Mouse (Mus musculus) heart, embryonic 16.5 days (tissue): ENCODE measurements around the gene Spata2l. TPM values are rescaled to one million over a fixed set of nuclear protein-coding genes. Genes with fewer than 3 reads are reported as not detected.
"Not testable (repeated sequence)": the region's sequence is repeated elsewhere in the genome, so short reads cannot be mapped to it uniquely, and the experiment has no call there.

Experiments used
- ATAC-seq: fragments of 200-750 bp; cut with Nextera tagmentation; replicated peaks from 2 replicates; pipeline ENCODE4 v1.8.0; 2017; ENCODE audit warnings: moderate number of reproducible peaks; ENCODE audit not compliant: insufficient read depth, low FRiP score; ENCODE audit errors: extremely low read depth
- H3K27ac ChIP-seq: fragments of 300-500 bp; sonication (generic); 2 replicates; pipeline ENCODE4 v1.5.1; 2014; ENCODE audit warnings: mild to moderate bottlenecking, low read length, control low read depth, moderate library complexity
- H3K27me3 ChIP-seq: fragments of 300-500 bp; sonication (generic); 2 replicates; pipeline ENCODE4 v1.6.1; 2014; ENCODE audit warnings: low read length, mixed read lengths; ENCODE audit not compliant: control insufficient read depth, insufficient read depth
- H3K36me3 ChIP-seq: fragments of 300-500 bp; sonication (generic); 2 replicates; pipeline ENCODE4 v1.6.1; 2014; ENCODE audit not compliant: control insufficient read depth, insufficient read depth
- H3K4me1 ChIP-seq: fragments of 300-500 bp; sonication (generic); 2 replicates; pipeline ENCODE4 v1.6.1; 2014; ENCODE audit warnings: low read length, mixed read lengths; ENCODE audit not compliant: control insufficient read depth, insufficient read depth
- H3K4me2 ChIP-seq: fragments of 300-500 bp; sonication (generic); 2 replicates; pipeline ENCODE4 v1.6.1; 2014; ENCODE audit warnings: low read depth, mild to moderate bottlenecking, control low read depth, low read length
- H3K4me3 ChIP-seq: fragments of 300-500 bp; sonication (generic); 2 replicates; pipeline ENCODE4 v1.5.1; 2014; ENCODE audit warnings: mild to moderate bottlenecking, control low read depth, low read length
- H3K9ac ChIP-seq: fragments of 300-500 bp; sonication (generic); 2 replicates; pipeline ENCODE4 v1.6.1; 2014; ENCODE audit warnings: low read length, control low read depth
- H3K9me3 ChIP-seq: fragments of 300-500 bp; sonication (generic); replicated peaks from 2 replicates; pipeline ENCODE4 v1.6.1; 2016; ENCODE audit warnings: low read length; ENCODE audit not compliant: control insufficient read depth
- WGBS: fragments of 180-500 bp; shearing (Covaris S2); extraction: QIAGEN DNeasy Blood & Tissue Kit; methylation state at CpG from one replicate; pipeline ENCODE4 v1.1.7; 2014; 5-methylcytosine and 5-hydroxymethylcytosine counted together
- polyA plus RNA-seq: library from polyadenylated mRNA; unstranded; fragments of >200 nt; fragmentation: Nextera tagmentation; extraction: Ambion mirVana; gene quantifications from 2 replicates; pipeline ENCODE4 v1.2.1, GENCODE M21; 2015

Gene Spata2l
- polyA plus RNA-seq, 1 experiment from 2014 or later = 4.2 TPM

DNA sequence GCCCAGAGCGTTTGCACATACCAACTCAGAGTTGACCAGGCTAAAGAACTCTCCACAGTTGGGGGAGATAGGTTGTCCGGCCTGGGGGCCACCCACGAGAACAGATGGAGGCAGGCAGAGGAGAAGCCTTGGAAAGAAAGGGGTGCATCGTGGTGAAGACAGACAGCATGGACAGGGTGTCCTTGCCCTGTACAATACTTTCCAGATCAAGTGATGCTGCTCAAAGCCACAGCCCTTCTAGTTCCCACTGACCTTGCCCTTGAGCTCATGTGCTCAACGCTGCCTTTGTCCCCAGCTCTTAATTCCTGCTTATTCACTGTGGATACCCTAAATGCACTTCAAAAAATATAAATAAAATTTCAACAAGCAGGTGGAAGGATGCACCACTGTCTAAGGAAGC lies 38.4 kb upstream of the Spata2l start:
- Histone ChIP-seq H3K27ac (no peak overlapping the region), H3K9me3 (no peaks in the 10 kb centered on the region), H3K4me3 (no peak overlapping the region), H3K4me1 (no peaks in the 10 kb centered on the region), H3K27me3 (no peaks in the 10 kb centered on the region), H3K36me3 (peaks cover 4% of the 10 kb centered on the region), H3K9ac (no peak overlapping the region), H3K4me2 (no peak overlapping the region)
- 85% methylated on average over 5 of the region's 5 CpGs for WGBS
- ATAC-seq = no peak

- 67% methylated on average over 4 of the region's 4 CpGs for WGBS
- Histone ChIP-seq H3K4me1 (no peaks in the 10 kb centered on the region), H3K27me3 (no peaks in the 10 kb centered on the region), H3K4me3 (no peak overlapping the region), H3K9ac (no peak overlapping the region), H3K4me2 (no peak overlapping the region), H3K9me3 (no peaks in the 10 kb centered on the region), H3K36me3 (peaks cover 24% of the 10 kb centered on the region), H3K27ac (no peak overlapping the region)
- no peak for ATAC-seq
Measured at GRCm38 (mm10) chr8:123271901-123272300, 35.9 kb upstream of the Spata2l start.

- Histone ChIP-seq H3K27ac (no peak overlapping the region), H3K4me1 (no peaks in the 10 kb centered on the region), H3K4me2 (no peak overlapping the region), H3K9me3 (no peaks in the 10 kb centered on the region), H3K9ac (no peak overlapping the region), H3K4me3 (no peak overlapping the region), H3K27me3 (no peaks in the 10 kb centered on the region), H3K36me3 (peaks cover 30% of the 10 kb centered on the region)
- ATAC-seq = no peak
- WGBS = 89% methylated on average over 10 of the region's 10 CpGs
Measured at GRCm38 (mm10) chr8:123271147-123271546, 35.1 kb upstream of the Spata2l start.

- no peak overlapping the region for H3K9ac ChIP-seq
- no peak overlapping the region for H3K4me2 ChIP-seq
- no peak overlapping the region for H3K27ac ChIP-seq
- no peaks in the 10 kb centered on the region for H3K4me1 ChIP-seq
- 75% methylated on average over 14 of the region's 14 CpGs for WGBS
- H3K36me3 ChIP-seq = peaks cover 53% of the 10 kb centered on the region
- H3K4me3 ChIP-seq = no peak overlapping the region
- H3K27me3 ChIP-seq = no peaks in the 10 kb centered on the region
- no peaks in the 10 kb centered on the region for H3K9me3 ChIP-seq
- ATAC-seq = no peak
Measured at GRCm38 (mm10) chr8:123267926-123268656, 32.1 kb upstream of the Spata2l start.

DNA sequence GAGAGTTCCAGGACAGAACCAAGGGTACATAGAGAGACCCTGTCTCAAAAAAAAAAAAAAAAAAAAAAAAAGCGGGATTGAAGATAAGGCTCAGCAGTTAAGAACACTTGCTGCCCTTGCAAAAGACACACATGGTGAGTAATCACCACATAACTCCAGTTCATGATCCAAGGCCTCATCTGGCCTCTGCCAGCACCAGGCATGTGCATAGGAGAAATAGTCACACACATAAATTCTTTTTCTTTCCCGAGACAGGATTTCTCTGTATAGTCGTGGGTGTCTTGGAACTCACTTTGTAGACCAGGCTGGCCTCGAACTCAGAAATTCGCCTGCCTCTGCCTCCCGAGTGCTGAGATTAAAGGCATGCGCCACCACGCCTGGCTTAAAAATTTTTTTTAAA lies 21.6 kb upstream of the Spata2l start:
- H3K4me3 ChIP-seq, H3K27ac ChIP-seq, H3K27me3 ChIP-seq, H3K9me3 ChIP-seq, H3K4me2 ChIP-seq, H3K9ac ChIP-seq, ATAC-seq: not testable (repeated sequence)
- WGBS = 94% methylated on average over 7 of the region's 8 CpGs
- Histone ChIP-seq H3K36me3 (peaks cover 26% of the 10 kb centered on the region), H3K4me1 (peaks cover 17% of the 10 kb centered on the region)

DNA sequence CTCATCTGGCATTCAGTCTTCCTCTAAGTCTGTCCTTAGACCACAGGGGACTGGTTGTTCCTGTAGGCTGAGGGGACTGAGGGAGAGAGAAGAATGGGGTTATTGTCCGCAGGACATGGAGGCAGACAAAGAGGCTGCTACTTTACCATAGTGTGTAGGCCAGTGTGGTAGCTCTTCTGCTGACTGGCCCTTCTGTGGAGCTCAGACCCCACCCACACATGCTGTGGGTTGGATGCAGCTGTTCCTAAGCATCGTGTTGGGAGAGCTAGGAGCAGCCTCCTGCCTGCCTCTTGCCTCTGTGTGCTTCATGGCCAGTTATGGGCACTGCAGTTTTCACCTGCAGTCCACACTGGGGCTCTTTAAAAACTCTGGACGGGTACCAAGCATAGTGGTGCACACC lies 21.1 kb upstream of the Spata2l start:
- peaks cover 24% of the 10 kb centered on the region for H3K36me3 ChIP-seq
- no peak overlapping the region for H3K27ac ChIP-seq
- H3K9me3 ChIP-seq = no peaks in the 10 kb centered on the region
- peaks cover 17% of the 10 kb centered on the region for H3K4me1 ChIP-seq
- no peak overlapping the region for H3K4me3 ChIP-seq
- no peak overlapping the region for H3K4me2 ChIP-seq
- 90% methylated on average over 3 of the region's 3 CpGs for WGBS
- H3K9ac ChIP-seq = no peak overlapping the region
- ATAC-seq = no peak
- H3K27me3 ChIP-seq = no peaks in the 10 kb centered on the region

DNA sequence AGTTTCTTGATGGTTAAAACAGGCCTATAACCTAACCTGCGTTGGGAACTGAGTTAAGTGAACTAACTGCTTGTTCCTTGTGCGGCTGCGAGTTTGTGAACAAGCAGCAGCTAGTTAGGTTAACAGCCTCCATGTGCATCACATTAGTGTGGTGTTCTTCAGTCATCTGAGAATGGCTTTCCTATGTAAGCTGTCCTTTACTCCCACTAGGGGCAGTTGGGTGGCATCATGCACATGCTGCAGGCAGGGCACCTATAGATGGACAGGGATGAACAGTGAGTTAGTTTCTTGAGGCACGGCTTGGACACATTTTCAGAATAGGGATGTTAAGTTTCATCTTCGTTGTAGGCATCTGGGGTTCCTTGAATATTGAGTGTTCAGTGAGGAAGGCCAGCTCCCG lies 19.1 kb upstream of the Spata2l start:
- Histone ChIP-seq H3K4me2 (peak overlapping the region; percentile 95), H3K27ac (no peak overlapping the region), H3K9me3 (no peaks in the 10 kb centered on the region), H3K9ac (peak overlapping the region; percentile 95), H3K36me3 (peaks cover 30% of the 10 kb centered on the region), H3K4me1 (peaks cover 17% of the 10 kb centered on the region), H3K27me3 (no peaks in the 10 kb centered on the region), H3K4me3 (peak overlapping the region; percentile 98)
- no peak for ATAC-seq
- WGBS = 61% methylated on average over 6 of the region's 6 CpGs

DNA sequence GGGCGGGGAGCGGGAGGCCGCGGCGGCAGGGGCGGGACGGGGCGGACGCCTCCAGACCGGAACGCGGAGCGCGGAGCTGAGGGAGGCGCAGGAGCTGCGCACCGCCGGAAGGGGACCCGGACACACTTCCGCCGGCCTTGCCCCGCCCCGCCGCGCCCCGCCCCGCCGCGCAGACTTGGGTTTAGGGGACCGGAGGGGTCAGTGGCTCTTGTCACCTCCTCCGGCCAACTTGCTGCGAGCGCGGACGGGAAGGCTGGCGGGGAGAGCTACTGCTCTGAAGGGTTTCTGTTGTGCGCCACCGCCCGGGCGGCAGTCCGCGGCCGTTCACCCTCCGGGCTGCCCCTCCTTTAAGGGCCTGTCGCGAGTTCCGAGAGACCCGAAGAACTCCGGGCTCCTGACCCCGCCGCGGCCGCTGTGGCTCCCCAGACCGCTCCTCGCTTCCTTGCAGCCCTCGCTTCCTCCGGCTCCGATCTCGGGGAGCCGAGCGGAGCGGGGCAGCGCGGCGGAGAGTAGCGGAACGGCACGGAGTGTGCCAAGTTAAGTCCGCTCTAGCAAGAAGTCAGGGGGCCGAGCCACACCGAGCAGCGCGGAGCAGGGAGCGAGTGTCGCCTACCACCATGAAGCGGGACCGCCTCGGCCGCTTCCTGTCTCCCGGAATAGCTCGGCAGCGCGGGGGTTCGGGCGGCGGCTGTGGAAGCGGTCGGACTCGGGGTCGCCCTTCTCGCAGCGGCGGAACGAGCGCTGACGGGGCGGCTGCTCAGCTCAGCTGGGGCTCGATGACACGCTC lies 18.3 kb upstream of the Spata2l start, which contains the start of the genes Zfp276 and Vps9d1:
Zfp276 (plus strand) TSS at position 97 of the 787 bp plus-strand sequence.
Vps9d1 (minus strand) TSS at position 250 of the 787 bp plus-strand sequence.
- Histone ChIP-seq H3K9ac (peak within 1 kb of the TSS; percentile 95), H3K4me2 (peak within 1 kb of the TSS; percentile 95), H3K4me3 (peak within 1 kb of the TSS; percentile 98), H3K36me3 (peaks cover 27% of the 10 kb centered on the region), H3K27ac (peak within 1 kb of the TSS; percentile 89), H3K27me3 (no peaks in the 10 kb centered on the region), H3K9me3 (no peaks in the 10 kb centered on the region), H3K4me1 (peaks cover 17% of the 10 kb centered on the region)
- under 1% methylated on average over 89 of the region's 99 CpGs for WGBS
- peak; percentile 96 for ATAC-seq
